Mouse (Mus musculus): Measurements from ENCODE around the gene Tff2. TPM values are rescaled to one million over a fixed set of nuclear protein-coding genes. Genes with fewer than 3 reads are reported as not detected.

The Tff2 gene
- total and polyA plus RNA-seq, 3 experiments, result not detected

DNA sequence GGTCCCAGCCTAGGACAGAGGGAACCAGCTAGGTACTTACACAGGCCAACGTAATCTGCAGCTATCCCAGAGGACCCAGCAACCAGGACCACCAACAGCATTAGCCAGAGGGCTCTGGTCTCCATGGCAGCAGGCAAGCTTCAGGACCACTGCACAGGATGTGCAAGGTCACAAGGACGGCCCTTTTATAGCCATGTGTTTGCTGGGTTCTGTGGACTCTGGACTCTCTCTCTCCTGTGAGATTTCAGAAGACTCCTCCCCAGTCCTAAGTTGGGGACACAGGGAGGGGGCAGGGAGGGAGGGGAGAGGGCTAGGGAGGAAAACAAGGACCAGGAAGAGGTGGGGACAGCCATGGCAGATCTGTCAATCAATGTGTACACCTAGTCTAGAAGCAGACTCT, 14.6 kb downstream of the Tff2 start, which contains the start of gene Tff3:
Gene Tff3, minus strand, starts transcription at position 195 of the 400 bp plus-strand sequence.
- peaks cover 70% of the 10 kb centered on the region for H3K27me3 ChIP-seq (replicated peaks)
- no peaks in the 10 kb centered on the region for H3K79me2 ChIP-seq (replicated peaks; ENCODE audit: control insufficient read depth, extremely low read depth, insufficient read depth, poor library complexity, severe bottlenecking)
- H3K4me1 ChIP-seq (ENCODE audit: control insufficient read depth in 1 of 2, insufficient read depth in 2 of 2), result peaks cover 0 to 4% of the 10 kb centered on the region in 2 experiments; a peak in 1 of 4 replicates
- H3K4me2 ChIP-seq (ENCODE audit: insufficient read depth, low read depth, poor library complexity, severe bottlenecking), result no peak within 1 kb of the TSS
- dilution Hi-C loops (cut with MboI; ENCODE audit: extremely low pct_ligation_motif_present, extremely low pct_unique_long_range_greater_than_20kb, low sequenced_read_pairs) (no loop called here), in situ Hi-C loops (cut with MboI; ENCODE audit: low pct_ligation_motif_present, low pct_unique_long_range_greater_than_20kb, low sequenced_read_pairs) (loop anchor here (5.0 kb wide), 2 partner anchors 113 to 117 kb away; no protein-coding TSS in a partner anchor)
- no peak within 1 kb of the TSS for H3K4me3 ChIP-seq (replicated peaks in 1 of 3; ENCODE audit: low read depth in 2 of 3, low read length in 2 of 3, poor library complexity in 1 of 3)
- TF ChIP-seq ETS1 (conservative IDR thresholded peaks at IDR 0.05; ENCODE audit: low read depth, low read length), result no peak
- no peak for TF ChIP-seq MEF2A (IDR thresholded peaks at IDR 0.05; ENCODE audit: borderline replicate concordance, low read depth, low read length)
- no peak for TF ChIP-seq MAFK (IDR thresholded peaks at IDR 0.05; ENCODE audit: insufficient replicate concordance, low read length)
- no peak for DNase-seq (ENCODE audit: extremely low read depth)
- H3K9ac ChIP-seq (ENCODE audit: insufficient read depth, low read depth), result no peak within 1 kb of the TSS
- H3K36me3 ChIP-seq (replicated peaks in 1 of 2; ENCODE audit: control insufficient read depth in 1 of 2, insufficient read depth in 1 of 2, low read length in 1 of 2), result no peaks in the 10 kb centered on the region
- H3K9me3 ChIP-seq (replicated peaks; ENCODE audit: low read length), result peaks cover under 1% of the 10 kb centered on the region
- no peak within 1 kb of the TSS for H3K27ac ChIP-seq (ENCODE audit: insufficient read depth, low read depth)

DNA sequence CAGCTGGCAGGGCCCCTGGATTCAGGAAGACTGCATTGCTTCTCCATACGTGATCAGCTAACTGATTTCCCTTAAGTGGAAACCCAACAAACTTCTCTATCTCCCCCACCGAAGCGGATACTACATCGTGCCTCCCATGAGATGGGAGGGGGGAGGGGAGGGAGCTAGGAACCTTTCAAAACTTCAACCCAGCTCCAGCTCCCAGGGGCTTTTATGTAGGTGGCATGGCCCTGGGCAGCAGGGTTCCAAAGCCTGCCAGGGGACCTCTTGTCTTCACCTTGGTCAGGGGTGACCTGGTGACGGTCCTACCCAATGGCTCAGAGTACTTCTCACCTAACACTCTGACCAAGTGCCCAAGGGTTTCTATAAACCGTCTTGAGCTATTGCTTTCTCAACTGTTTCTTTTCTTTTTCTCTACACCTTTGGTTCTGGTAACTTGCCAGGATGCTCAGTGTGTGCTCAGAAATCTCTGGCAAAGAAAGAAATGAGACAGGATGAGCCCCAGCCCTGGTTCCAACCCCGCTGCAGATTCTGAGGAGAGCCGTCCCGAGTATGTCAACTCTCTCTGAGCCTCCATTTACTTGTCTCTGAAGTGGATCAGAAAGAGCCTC, 15.3 kb downstream of the Tff2 start:
- DNase-seq (ENCODE audit: extremely low read depth), result no peak
- Histone ChIP-seq H3K4me1 (ENCODE audit: control insufficient read depth in 1 of 2, insufficient read depth in 2 of 2) (peaks cover 0 to under 1% of the 10 kb centered on the region in 2 experiments; a peak in 1 of 4 replicates), H3K27me3 (replicated peaks) (peaks cover 74% of the 10 kb centered on the region), H3K27ac (ENCODE audit: insufficient read depth, low read depth) (no peak overlapping the region), H3K36me3 (replicated peaks in 1 of 2; ENCODE audit: control insufficient read depth in 1 of 2, insufficient read depth in 1 of 2, low read length in 1 of 2) (no peaks in the 10 kb centered on the region), H3K79me2 (replicated peaks; ENCODE audit: control insufficient read depth, extremely low read depth, insufficient read depth, poor library complexity, severe bottlenecking) (no peaks in the 10 kb centered on the region), H3K4me3 (replicated peaks in 1 of 3; ENCODE audit: low read depth in 2 of 3, low read length in 2 of 3, poor library complexity in 1 of 3) (no peak overlapping the region), H3K9me3 (replicated peaks; ENCODE audit: low read length) (peaks cover 3% of the 10 kb centered on the region), H3K9ac (ENCODE audit: insufficient read depth, low read depth) (no peak overlapping the region), H3K4me2 (ENCODE audit: insufficient read depth, low read depth, poor library complexity, severe bottlenecking) (no peak overlapping the region)
- in situ Hi-C loops (cut with MboI; ENCODE audit: low pct_ligation_motif_present, low pct_unique_long_range_greater_than_20kb, low sequenced_read_pairs) (loop anchor here (5.0 kb wide), 2 partner anchors 113 to 117 kb away; no protein-coding TSS in a partner anchor), dilution Hi-C loops (cut with MboI; ENCODE audit: extremely low pct_ligation_motif_present, extremely low pct_unique_long_range_greater_than_20kb, low sequenced_read_pairs) (no loop called here)
- TF ChIP-seq E2F4 (IDR thresholded peaks at IDR 0.05; ENCODE audit: insufficient replicate concordance, low read depth, low read length), result no peak
- no peak for TF ChIP-seq ZKSCAN1 (IDR thresholded peaks at IDR 0.05; ENCODE audit: borderline replicate concordance, low read depth, low read length)

DNA sequence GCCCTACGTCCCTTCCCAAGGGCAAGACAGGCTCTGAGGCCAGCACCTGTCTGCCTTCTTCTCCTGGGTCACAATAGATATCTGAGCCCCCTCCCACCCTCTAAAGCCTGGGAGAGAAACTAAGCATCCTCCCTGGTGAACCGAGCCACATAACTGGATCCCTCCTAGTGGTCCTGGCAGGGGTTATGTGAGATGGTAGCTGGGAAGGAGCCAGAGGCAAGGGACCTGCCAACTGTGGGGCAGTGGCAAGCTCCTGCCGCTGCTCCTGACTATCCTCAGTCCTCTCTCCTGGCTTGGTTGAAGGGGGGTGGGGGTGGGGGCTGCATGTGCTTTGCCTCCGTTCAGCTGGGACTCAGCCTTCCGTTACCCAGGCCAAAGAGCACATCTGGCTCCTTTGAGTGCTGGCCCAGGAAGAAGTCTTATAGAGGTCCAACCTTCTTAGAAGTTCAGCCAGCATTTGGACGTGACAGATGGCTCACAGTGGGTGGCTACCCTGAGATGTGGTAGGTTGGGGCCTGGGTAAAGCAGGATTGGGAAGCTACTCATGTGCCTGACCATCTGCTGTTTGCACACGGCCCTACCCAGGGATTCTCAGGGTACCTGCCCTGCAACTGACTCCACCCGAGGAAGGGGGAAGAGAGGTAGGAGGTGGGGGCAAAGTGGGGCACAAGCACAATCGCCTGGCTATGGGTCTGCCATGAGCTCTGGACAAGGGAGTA, 18.4 kb downstream of the Tff2 start:
- TF ChIP-seq CTCF (conservative IDR thresholded peaks at IDR 0.05 in 1 of 2, IDR thresholded peaks at IDR 0.05 in 1 of 2; ENCODE audit: low read depth in 2 of 2, low read length in 2 of 2) (no peak), EP300 (IDR thresholded peaks at IDR 0.05; ENCODE audit: low read length) (no peak), NRF1 (IDR thresholded peaks at IDR 0.05; ENCODE audit: low read depth, low read length) (no peak), E2F4 (IDR thresholded peaks at IDR 0.05; ENCODE audit: insufficient replicate concordance, low read depth, low read length) (no peak), USF2 (conservative IDR thresholded peaks at IDR 0.05; ENCODE audit: low read depth, low read length) (no peak), IRF4 (IDR thresholded peaks at IDR 0.05; ENCODE audit: low read depth, low read length) (no peak)
- Histone ChIP-seq H3K9me3 (replicated peaks; ENCODE audit: low read length) (peaks cover 12% of the 10 kb centered on the region), H3K4me3 (replicated peaks in 1 of 3; ENCODE audit: low read depth in 2 of 3, low read length in 2 of 3, poor library complexity in 1 of 3) (no peak overlapping the region), H3K27me3 (replicated peaks) (peaks cover 69% of the 10 kb centered on the region), H3K4me2 (ENCODE audit: insufficient read depth, low read depth, poor library complexity, severe bottlenecking) (no peak overlapping the region), H3K4me1 (ENCODE audit: control insufficient read depth in 1 of 2, insufficient read depth in 2 of 2) (no peaks in the 10 kb centered on the region), H3K9ac (ENCODE audit: insufficient read depth, low read depth) (no peak overlapping the region), H3K36me3 (replicated peaks in 1 of 2; ENCODE audit: control insufficient read depth in 1 of 2, insufficient read depth in 1 of 2, low read length in 1 of 2) (no peaks in the 10 kb centered on the region), H3K79me2 (replicated peaks; ENCODE audit: control insufficient read depth, extremely low read depth, insufficient read depth, poor library complexity, severe bottlenecking) (no peaks in the 10 kb centered on the region), H3K27ac (ENCODE audit: insufficient read depth, low read depth) (no peak overlapping the region)
- no peak for DNase-seq (ENCODE audit: extremely low read depth)
- in situ Hi-C loops (cut with MboI; ENCODE audit: low pct_ligation_motif_present, low pct_unique_long_range_greater_than_20kb, low sequenced_read_pairs), result loop anchor here (5.0 kb wide), 2 partner anchors 113 to 117 kb away; no protein-coding TSS in a partner anchor
- dilution Hi-C loops (cut with MboI; ENCODE audit: extremely low pct_ligation_motif_present, extremely low pct_unique_long_range_greater_than_20kb, low sequenced_read_pairs), result no loop called here
